Mouse (Mus musculus): ENCODE data around the gene Bloc1s3. TPM values are rescaled to one million over a fixed set of nuclear protein-coding genes. Genes with fewer than 3 reads are reported as not detected.

Gene Bloc1s3
- polyA plus RNA-seq (2012; ENCODE audit: insufficient read depth, insufficient read length, low replicate concordance, missing spikeins) = not detected in 2 replicates

DNA sequence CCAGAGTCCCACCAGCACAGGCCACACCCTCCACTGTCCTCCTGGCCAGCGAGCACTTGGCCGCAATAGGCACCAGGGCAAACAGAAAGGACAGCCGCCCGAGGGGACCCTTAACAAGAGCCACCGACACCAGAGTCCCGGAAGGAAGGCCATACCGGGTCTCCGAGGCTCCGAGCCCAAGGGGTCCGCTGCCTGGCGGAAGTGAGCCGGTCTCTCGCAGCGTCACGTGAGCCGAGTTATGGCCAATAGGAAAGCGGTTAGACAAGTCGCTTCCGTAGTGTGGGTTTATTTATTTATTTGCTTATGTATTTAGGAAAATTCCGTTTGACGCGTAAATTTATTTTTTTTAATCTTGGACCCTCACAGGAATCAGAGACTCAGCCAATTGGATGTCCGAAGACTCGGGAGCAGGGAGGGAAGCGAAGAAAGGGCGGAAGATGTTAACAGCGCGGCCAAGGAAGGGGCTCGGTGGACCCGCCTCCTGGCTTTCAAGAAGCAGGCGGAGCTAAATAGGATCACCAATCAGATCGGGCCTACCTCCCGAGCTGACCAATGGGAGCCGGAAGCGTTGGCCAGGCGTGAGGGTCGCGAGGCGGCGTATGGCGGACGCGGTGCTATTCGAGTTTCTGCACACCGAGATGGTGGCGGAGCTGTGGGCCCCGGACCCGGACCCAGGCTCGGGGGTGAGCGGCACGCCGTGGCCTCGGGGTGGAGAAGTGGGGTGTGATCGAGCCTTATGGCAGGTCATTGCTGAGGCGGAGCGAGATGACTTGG lies at the start of gene Bloc1s3, which contains the start of gene Trappc6a:
Bloc1s3 (minus strand) TSS at position 218 of the 774 bp plus-strand sequence.
Trappc6a (plus strand) TSS at position 246 of the 774 bp plus-strand sequence.
- under 1% methylated on average over 56 of the region's 56 CpGs for WGBS
- Histone ChIP-seq H3K4me1 (ENCODE audit: control insufficient read depth, insufficient read depth, low read length) (peaks cover 21% of the 10 kb centered on the region), H3K4me3 (ENCODE audit: insufficient read depth, low read depth, low read length) (peak within 1 kb of the TSS; percentile 90), H3K27ac (ENCODE audit: insufficient read depth, low read depth, low read length) (peak within 1 kb of the TSS; percentile 48; the same call in 1 of the 2 replicates)
- TF ChIP-seq CTCF (IDR thresholded peaks at IDR 0.05; ENCODE audit: insufficient read depth, low read depth, low read length) (no peak), POLR2A (IDR thresholded peaks at IDR 0.05; ENCODE audit: insufficient read depth, low read depth, low read length) (peak; percentile 28; the same call in 1 of the 2 replicates)

GRCm38 (mm10) chr7:19557086-19557485 lies 48.9 kb upstream of the Bloc1s3 start:
- peaks cover 67% of the 10 kb centered on the region for H3K4me1 ChIP-seq (ENCODE audit: control insufficient read depth, insufficient read depth, low read length)
- H3K27ac ChIP-seq (ENCODE audit: insufficient read depth, low read depth, low read length) = no peak overlapping the region
- WGBS = 87% methylated on average over 2 of the region's 2 CpGs
- no peak overlapping the region for H3K4me3 ChIP-seq (ENCODE audit: insufficient read depth, low read depth, low read length)
- TF ChIP-seq POLR2A (IDR thresholded peaks at IDR 0.05; ENCODE audit: insufficient read depth, low read depth, low read length) = no peak
- no peak for TF ChIP-seq CTCF (IDR thresholded peaks at IDR 0.05; ENCODE audit: insufficient read depth, low read depth, low read length)

DNA sequence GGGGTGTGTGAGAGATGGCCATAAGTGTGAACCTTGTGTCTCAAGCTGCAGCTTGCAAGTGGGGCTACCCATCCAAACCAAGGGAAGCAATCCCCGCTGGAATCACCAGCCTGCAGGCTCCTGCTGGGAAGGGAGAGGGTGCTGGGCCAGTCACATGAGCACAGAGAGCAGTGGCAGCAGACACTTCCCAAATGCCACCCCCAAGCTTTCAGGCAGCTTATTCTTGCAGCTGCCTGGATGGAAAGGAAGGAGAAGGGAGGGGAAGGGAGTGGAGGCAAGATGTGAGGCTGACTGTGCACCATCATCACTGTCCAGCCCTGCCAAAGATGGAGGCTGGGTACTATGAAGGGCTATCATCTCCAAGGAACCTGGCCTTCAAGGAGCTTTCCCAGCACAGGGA lies 46.0 kb upstream of the Bloc1s3 start:
- no peak overlapping the region for H3K4me3 ChIP-seq (ENCODE audit: insufficient read depth, low read depth, low read length)
- H3K27ac ChIP-seq (ENCODE audit: insufficient read depth, low read depth, low read length) = peak overlapping the region; percentile 81
- H3K4me1 ChIP-seq (ENCODE audit: control insufficient read depth, insufficient read depth, low read length) = peaks cover 62% of the 10 kb centered on the region
- 10% methylated on average over 1 of the region's 1 CpGs for WGBS
- no peak for TF ChIP-seq POLR2A (IDR thresholded peaks at IDR 0.05; ENCODE audit: insufficient read depth, low read depth, low read length)
- TF ChIP-seq CTCF (IDR thresholded peaks at IDR 0.05; ENCODE audit: insufficient read depth, low read depth, low read length) = no peak

DNA sequence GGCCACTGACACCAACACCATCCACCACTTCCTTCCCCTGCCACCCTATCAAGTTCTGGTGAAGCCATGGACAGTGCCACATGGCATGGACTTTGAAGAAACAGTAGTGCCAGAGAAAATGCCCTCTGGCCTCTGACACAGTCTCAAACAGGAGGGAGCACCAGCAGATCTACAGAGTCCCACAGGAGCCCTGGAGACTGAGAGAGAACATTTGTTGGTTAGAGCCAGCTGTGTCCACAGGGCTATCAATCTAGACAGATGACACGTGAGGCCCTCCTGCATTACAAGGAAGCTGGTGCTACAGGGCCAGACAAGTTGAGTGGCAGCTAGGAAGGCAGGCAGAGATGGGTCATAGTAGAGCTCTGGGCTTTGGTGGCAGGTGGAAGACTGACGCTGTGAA lies 44.3 kb upstream of the Bloc1s3 start:
- no peak for TF ChIP-seq POLR2A (IDR thresholded peaks at IDR 0.05; ENCODE audit: insufficient read depth, low read depth, low read length)
- TF ChIP-seq CTCF (IDR thresholded peaks at IDR 0.05; ENCODE audit: insufficient read depth, low read depth, low read length) = no peak
- WGBS = 69% methylated on average over 2 of the region's 2 CpGs
- no peak overlapping the region for H3K4me3 ChIP-seq (ENCODE audit: insufficient read depth, low read depth, low read length)
- peaks cover 53% of the 10 kb centered on the region for H3K4me1 ChIP-seq (ENCODE audit: control insufficient read depth, insufficient read depth, low read length)
- H3K27ac ChIP-seq (ENCODE audit: insufficient read depth, low read depth, low read length) = no peak overlapping the region

DNA sequence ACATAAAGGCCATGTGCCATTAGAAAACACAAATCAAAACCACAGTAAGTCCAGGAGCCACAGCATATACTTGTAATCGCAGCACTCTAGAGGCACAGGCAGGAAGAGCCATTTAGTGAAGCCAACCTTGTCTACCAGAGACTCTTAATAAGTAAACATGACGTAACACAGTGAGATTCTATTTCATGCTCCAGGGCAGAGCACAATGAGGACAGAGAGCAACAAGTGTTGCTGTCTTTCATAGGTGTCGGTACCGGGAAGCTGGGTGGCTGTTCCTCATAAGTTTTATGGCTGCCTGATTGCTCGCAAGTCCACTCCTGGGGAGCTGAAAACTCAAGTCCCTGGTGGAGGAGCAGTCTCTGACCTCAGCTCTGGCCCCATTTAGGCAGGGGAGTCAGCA lies 43.5 kb upstream of the Bloc1s3 start:
- WGBS = 79% methylated on average over 5 of the region's 5 CpGs
- TF ChIP-seq POLR2A (IDR thresholded peaks at IDR 0.05; ENCODE audit: insufficient read depth, low read depth, low read length) = no peak
- TF ChIP-seq CTCF (IDR thresholded peaks at IDR 0.05; ENCODE audit: insufficient read depth, low read depth, low read length) = no peak
- Histone ChIP-seq H3K4me3 (ENCODE audit: insufficient read depth, low read depth, low read length) (no peak overlapping the region), H3K4me1 (ENCODE audit: control insufficient read depth, insufficient read depth, low read length) (peaks cover 48% of the 10 kb centered on the region), H3K27ac (ENCODE audit: insufficient read depth, low read depth, low read length) (no peak overlapping the region)

DNA sequence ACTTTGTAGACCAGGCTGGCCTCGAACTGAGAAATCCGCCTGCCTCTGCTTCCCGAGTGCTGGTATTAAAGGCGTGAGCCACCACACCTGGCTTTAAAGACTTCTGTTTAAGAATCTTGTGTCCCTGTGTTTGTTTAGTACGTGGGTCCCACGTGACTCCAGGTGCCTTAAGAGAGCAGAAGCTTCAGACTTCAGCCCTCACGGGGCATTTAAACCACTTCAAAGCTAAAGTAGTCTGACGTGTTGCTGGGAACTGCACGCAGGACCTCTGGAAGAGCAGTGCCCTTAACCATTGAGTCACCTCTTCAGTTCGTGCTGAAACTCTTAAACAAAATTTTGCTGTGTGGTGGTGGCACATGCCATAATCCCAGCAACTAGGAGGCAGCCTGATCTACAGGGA lies 41.2 kb upstream of the Bloc1s3 start:
- H3K4me3 ChIP-seq (ENCODE audit: insufficient read depth, low read depth, low read length) = no peak overlapping the region
- WGBS = 94% methylated on average over 10 of the region's 10 CpGs
- no peak for TF ChIP-seq POLR2A (IDR thresholded peaks at IDR 0.05; ENCODE audit: insufficient read depth, low read depth, low read length)
- no peak for TF ChIP-seq CTCF (IDR thresholded peaks at IDR 0.05; ENCODE audit: insufficient read depth, low read depth, low read length)
- peaks cover 48% of the 10 kb centered on the region for H3K4me1 ChIP-seq (ENCODE audit: control insufficient read depth, insufficient read depth, low read length)
- no peak overlapping the region for H3K27ac ChIP-seq (ENCODE audit: insufficient read depth, low read depth, low read length)

GRCm38 (mm10) chr7:19547344-19547969 lies 39.3 kb upstream of the Bloc1s3 start:
- no peak for TF ChIP-seq POLR2A (IDR thresholded peaks at IDR 0.05; ENCODE audit: insufficient read depth, low read depth, low read length)
- TF ChIP-seq CTCF (IDR thresholded peaks at IDR 0.05; ENCODE audit: insufficient read depth, low read depth, low read length) = no peak
- 48% methylated on average over 2 of the region's 2 CpGs for WGBS
- no peak overlapping the region for H3K27ac ChIP-seq (ENCODE audit: insufficient read depth, low read depth, low read length)
- peaks cover 35% of the 10 kb centered on the region for H3K4me1 ChIP-seq (ENCODE audit: control insufficient read depth, insufficient read depth, low read length)
- no peak overlapping the region for H3K4me3 ChIP-seq (ENCODE audit: insufficient read depth, low read depth, low read length)

DNA sequence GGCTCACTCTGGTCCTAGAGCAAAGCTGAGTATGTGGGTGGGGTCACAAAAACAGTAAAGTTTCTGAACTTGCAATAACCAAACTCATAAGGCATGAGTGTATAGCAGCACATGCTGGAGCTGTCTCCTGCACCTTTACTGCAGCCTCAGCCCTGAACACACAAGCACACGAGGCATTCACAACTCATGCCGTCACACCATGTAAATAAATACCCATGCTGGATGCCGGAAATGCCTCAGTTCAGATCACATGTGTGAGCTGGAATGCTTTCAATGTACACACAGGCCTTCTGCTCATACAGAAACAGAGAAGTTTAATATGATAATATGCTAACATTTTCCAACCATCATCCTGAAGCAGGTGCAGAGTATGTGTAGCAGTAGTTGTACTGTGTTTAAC lies 37.8 kb upstream of the Bloc1s3 start:
- H3K27ac ChIP-seq (ENCODE audit: insufficient read depth, low read depth, low read length) = no peak overlapping the region
- TF ChIP-seq CTCF (IDR thresholded peaks at IDR 0.05; ENCODE audit: insufficient read depth, low read depth, low read length) (no peak), POLR2A (IDR thresholded peaks at IDR 0.05; ENCODE audit: insufficient read depth, low read depth, low read length) (no peak)
- no peak overlapping the region for H3K4me3 ChIP-seq (ENCODE audit: insufficient read depth, low read depth, low read length)
- WGBS = 27% methylated on average over 3 of the region's 3 CpGs
- H3K4me1 ChIP-seq (ENCODE audit: control insufficient read depth, insufficient read depth, low read length) = peaks cover 41% of the 10 kb centered on the region

DNA sequence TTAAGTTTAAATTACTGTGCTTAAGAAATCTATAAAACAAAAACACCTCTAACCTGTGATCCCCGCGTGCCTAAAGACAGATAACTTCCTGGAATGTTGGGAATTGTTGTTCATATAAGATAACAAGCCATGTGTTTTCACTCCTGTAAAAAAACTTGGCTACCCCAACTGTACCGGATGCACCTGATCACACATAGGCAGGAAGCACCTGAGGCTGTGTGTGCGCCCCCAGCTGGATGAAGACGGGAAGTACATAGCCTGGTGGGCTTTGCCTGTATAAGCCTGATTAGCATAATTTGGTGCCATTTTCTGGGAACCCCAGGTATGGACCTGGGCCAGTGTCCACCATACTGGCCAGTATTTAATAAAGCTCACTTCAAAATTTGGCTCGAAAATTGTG lies 35.4 kb upstream of the Bloc1s3 start:
- TF ChIP-seq POLR2A (IDR thresholded peaks at IDR 0.05; ENCODE audit: insufficient read depth, low read depth, low read length) (no peak), CTCF (IDR thresholded peaks at IDR 0.05; ENCODE audit: insufficient read depth, low read depth, low read length) (no peak)
- H3K4me3 ChIP-seq (ENCODE audit: insufficient read depth, low read depth, low read length) = no peak overlapping the region
- peaks cover 41% of the 10 kb centered on the region for H3K4me1 ChIP-seq (ENCODE audit: control insufficient read depth, insufficient read depth, low read length)
- WGBS = 56% methylated on average over 6 of the region's 6 CpGs
- H3K27ac ChIP-seq (ENCODE audit: insufficient read depth, low read depth, low read length) = no peak overlapping the region
